Mouse (Mus musculus) stomach, embryonic 15.5 days (tissue): ENCODE measurements around the gene Gm21778. TPM values are rescaled to one million over a fixed set of nuclear protein-coding genes. Genes with fewer than 3 reads are reported as not detected.
"Not testable (repeated sequence)": the region's sequence is repeated elsewhere in the genome, so short reads cannot be mapped to it uniquely, and the experiment has no call there.

Experiments used
- ATAC-seq: fragments of 200-750 bp; cut with Nextera tagmentation; 2 replicates; pipeline ENCODE4 v1.8.0; 2017; ENCODE audit warnings: low read depth, moderate number of reproducible peaks, moderate TSS enrichment; ENCODE audit not compliant: insufficient read depth, low FRiP score
- H3K27ac ChIP-seq: fragments of 300-500 bp; sonication (generic); 2 replicates; pipeline ENCODE4 v1.5.1; 2015; ENCODE audit warnings: mild to moderate bottlenecking, inconsistent platforms
- H3K27me3 ChIP-seq: fragments of 300-500 bp; sonication (generic); replicated peaks from 2 replicates; pipeline ENCODE4 v1.6.1; 2015; ENCODE audit warnings: inconsistent platforms
- H3K36me3 ChIP-seq: fragments of 300-500 bp; sonication (generic); 2 replicates; pipeline ENCODE4 v1.6.1; 2015; ENCODE audit warnings: inconsistent platforms
- H3K4me1 ChIP-seq: fragments of 300-500 bp; sonication (generic); 2 replicates; pipeline ENCODE4 v1.6.1; 2015; ENCODE audit warnings: inconsistent platforms
- H3K4me2 ChIP-seq: fragments of 300-500 bp; sonication (generic); 2 replicates; pipeline ENCODE4 v1.6.1; 2015; ENCODE audit warnings: mild to moderate bottlenecking, inconsistent platforms
- H3K4me3 ChIP-seq: fragments of 300-500 bp; sonication (generic); replicated peaks from 2 replicates; pipeline ENCODE4 v1.5.1; 2015; ENCODE audit warnings: inconsistent platforms
- H3K9ac ChIP-seq: fragments of 300-500 bp; sonication (generic); 2 replicates; pipeline ENCODE4 v1.6.1; 2015; ENCODE audit warnings: inconsistent platforms
- H3K9me3 ChIP-seq: fragments of 300-500 bp; sonication (generic); 2 replicates; pipeline ENCODE4 v1.6.1; 2016; ENCODE audit warnings: inconsistent platforms
- polyA plus RNA-seq: library from polyadenylated mRNA; unstranded; fragments of >200 nt; fragmentation: Nextera tagmentation; extraction: Ambion mirVana; gene quantifications from 2 replicates; pipeline ENCODE4 v1.2.1, GENCODE M21; 2015

The Gm21778 gene
- not detected in 2 replicates for polyA plus RNA-seq

GRCm38 (mm10) chrY:5942160-5942559, at the start of gene Gm21778:
Gm21778 (plus strand) TSS chrY:5942460.
- not testable (repeated sequence) for H3K36me3 ChIP-seq, H3K4me1 ChIP-seq, H3K9me3 ChIP-seq, H3K27me3 ChIP-seq, H3K4me2 ChIP-seq, ATAC-seq, H3K4me3 ChIP-seq, H3K27ac ChIP-seq, H3K9ac ChIP-seq

Other genes with a start within 250 kb of the Gm21778 start
- not detected in 2 replicates for gene Gm20914, start 216.5 kb upstream of the Gm21778 start, polyA plus RNA-seq
- gene Gm28171, start 149.1 kb upstream of the Gm21778 start, polyA plus RNA-seq = not detected in 2 replicates